Mouse (Mus musculus) MEL (cell line): ENCODE measurements around the gene Ext2.

ENCODE experiments used
- EP300 ChIP-seq, 2 experiments: IDR thresholded peaks; 2 replicates each; pipeline ENCODE4 v1.6.1; 2011; ENCODE audit warnings: improper control_type of control experiment in 2 of 2, low read length in 2 of 2, low read depth in 1 of 2, mild to moderate bottlenecking in 1 of 2
- MAFK ChIP-seq: IDR thresholded peaks from 2 replicates; pipeline ENCODE4 v1.6.1; 2011; ENCODE audit warnings: low read depth, mild to moderate bottlenecking, low read length, improper control_type of control experiment, borderline replicate concordance
- POLR2A ChIP-seq, 2 experiments: IDR thresholded peaks; 2 replicates each; pipeline ENCODE4 v1.6.1; 2011 to 2012; ENCODE audit warnings: low read length in 2 of 2, mild to moderate bottlenecking in 2 of 2, control low read depth in 1 of 2, improper control_type of control experiment in 1 of 2, low read depth in 1 of 2, moderate library complexity in 1 of 2; ENCODE audit not compliant: control insufficient read depth in 1 of 2, insufficient read depth in 1 of 2, poor library complexity in 1 of 2
- SMC3 ChIP-seq: IDR thresholded peaks from 2 replicates; pipeline ENCODE4 v1.6.1; 2011; ENCODE audit warnings: low read depth, low read length, improper control_type of control experiment
- TBP ChIP-seq: IDR thresholded peaks from 2 replicates; pipeline ENCODE4 v1.8.0; 2011; ENCODE audit warnings: low read depth, low read length, improper control_type of control experiment

DNA sequence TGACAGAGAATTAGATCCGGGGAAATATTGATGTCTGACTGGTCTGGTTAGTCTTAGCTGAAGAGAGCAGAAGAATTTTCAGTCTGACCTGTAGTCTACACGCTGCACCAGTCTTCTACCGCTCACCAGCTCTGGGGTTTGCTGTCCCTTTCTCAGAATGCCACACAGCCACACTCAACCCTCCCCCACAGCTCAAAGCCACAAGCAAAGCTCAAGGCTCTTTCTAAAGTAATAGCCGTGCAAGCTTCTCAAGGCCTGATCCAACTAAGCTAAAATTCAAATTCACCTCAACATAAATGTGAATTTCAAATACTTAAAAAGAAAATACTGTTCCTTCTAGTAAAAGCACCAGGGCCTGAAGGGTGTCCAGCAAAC lies 45.3 kb downstream of the Ext2 start:
- no peak for TF ChIP-seq TBP
- TF ChIP-seq SMC3 = no peak
- no peak for TF ChIP-seq MAFK
- no peak for TF ChIP-seq EP300 (IDR thresholded peaks at IDR 0.05; ENCODE audit: low read depth in 1 of 2, low read length in 2 of 2)
- no peak for TF ChIP-seq POLR2A (IDR thresholded peaks at IDR 0.05; ENCODE audit: control insufficient read depth in 1 of 2, insufficient read depth in 1 of 2, low read depth in 1 of 2, low read length in 2 of 2, poor library complexity in 1 of 2)
